Mouse (Mus musculus): Measurements from ENCODE around the gene Hoxb9. TPM values are rescaled to one million over a fixed set of nuclear protein-coding genes. Genes with fewer than 3 reads are reported as not detected.

Hoxb9 gene
- polyA plus RNA-seq, 1 experiment: not detected

DNA sequence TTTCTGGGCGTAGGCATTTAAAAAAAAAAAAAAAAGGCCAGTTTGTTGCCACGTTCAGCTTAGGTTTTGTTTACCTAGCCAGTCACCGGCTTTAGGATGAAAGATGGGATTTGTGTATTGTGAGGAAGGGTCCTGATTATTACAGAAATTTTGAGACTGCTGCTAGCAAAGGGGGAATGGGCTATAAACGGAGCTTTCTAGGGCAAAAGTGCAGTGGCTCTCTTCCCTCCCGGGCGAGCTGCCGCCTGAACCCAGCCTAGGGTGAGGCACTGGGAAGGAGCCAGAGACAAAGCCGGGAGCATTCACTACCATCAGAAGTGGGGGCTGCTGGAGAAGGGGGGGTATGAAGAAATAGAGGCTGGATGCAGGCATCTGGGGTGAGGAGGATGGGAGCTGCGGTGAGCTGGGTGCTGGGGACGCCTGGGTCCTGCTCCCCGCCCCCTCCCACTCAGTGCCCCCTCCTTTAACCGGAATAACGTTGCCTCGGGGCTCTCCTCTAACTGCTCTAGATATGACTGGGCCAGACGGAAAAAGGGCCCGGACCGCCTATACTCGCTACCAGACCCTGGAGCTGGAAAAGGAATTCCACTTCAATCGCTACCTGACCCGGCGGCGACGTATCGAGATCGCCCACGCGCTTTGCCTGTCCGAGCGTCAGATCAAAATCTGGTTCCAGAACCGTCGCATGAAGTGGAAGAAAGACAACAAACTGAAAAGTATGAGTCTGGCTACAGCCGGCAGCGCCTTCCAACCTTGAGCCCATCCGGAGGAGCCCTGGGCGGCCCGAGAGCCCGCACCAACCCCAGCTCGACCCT is 33.3 kb downstream of the Hoxb9 start:
- no peak overlapping the region for H3K27ac ChIP-seq (ENCODE audit: insufficient read depth, low read depth, low read length)
- no peak overlapping the region for H3K4me3 ChIP-seq (ENCODE audit: insufficient read depth, low read depth, low read length)
- 6% methylated on average over 38 of the region's 38 CpGs for WGBS
- no peaks in the 10 kb centered on the region for H3K4me1 ChIP-seq (ENCODE audit: control insufficient read depth, insufficient read depth, low read length)
- TF ChIP-seq CTCF (IDR thresholded peaks at IDR 0.05; ENCODE audit: insufficient read depth, low read depth, low read length): no peak

- WGBS: 71% methylated on average over 6 of the region's 6 CpGs
- H3K4me1 ChIP-seq (ENCODE audit: control insufficient read depth, insufficient read depth, low read length): no peaks in the 10 kb centered on the region
Measured at GRCm38 (mm10) chr11:96305505-96306182, 34.4 kb downstream of the Hoxb9 start.

GRCm38 (mm10) chr11:96306183-96306907 is 35.1 kb downstream of the Hoxb9 start:
- TF ChIP-seq POLR2A (IDR thresholded peaks at IDR 0.05; ENCODE audit: insufficient read depth, low read depth, low read length) (no peak), CTCF (IDR thresholded peaks at IDR 0.05; ENCODE audit: insufficient read depth, low read depth, low read length) (no peak)
- Histone ChIP-seq H3K4me3 (ENCODE audit: insufficient read depth, low read depth, low read length) (no peak overlapping the region), H3K27ac (ENCODE audit: insufficient read depth, low read depth, low read length) (no peak overlapping the region), H3K4me1 (ENCODE audit: control insufficient read depth, insufficient read depth, low read length) (no peaks in the 10 kb centered on the region)
- WGBS: 31% methylated on average over 7 of the region's 7 CpGs

More at GRCm38 (mm10) chr11:96305505-96306182, 34.4 kb downstream of the Hoxb9 start:
- TF ChIP-seq CTCF (IDR thresholded peaks at IDR 0.05; ENCODE audit: insufficient read depth, low read depth, low read length) (no peak), POLR2A (IDR thresholded peaks at IDR 0.05; ENCODE audit: insufficient read depth, low read depth, low read length) (no peak)
- H3K27ac ChIP-seq (ENCODE audit: insufficient read depth, low read depth, low read length): no peak overlapping the region
- no peak overlapping the region for H3K4me3 ChIP-seq (ENCODE audit: insufficient read depth, low read depth, low read length)

GRCm38 (mm10) chr11:96306908-96307269 is 35.6 kb downstream of the Hoxb9 start:
- 14% methylated on average over 13 of the region's 13 CpGs for WGBS
- H3K4me1 ChIP-seq (ENCODE audit: control insufficient read depth, insufficient read depth, low read length): no peaks in the 10 kb centered on the region
- no peak overlapping the region for H3K4me3 ChIP-seq (ENCODE audit: insufficient read depth, low read depth, low read length)
- TF ChIP-seq CTCF (IDR thresholded peaks at IDR 0.05; ENCODE audit: insufficient read depth, low read depth, low read length): no peak
- no peak for TF ChIP-seq POLR2A (IDR thresholded peaks at IDR 0.05; ENCODE audit: insufficient read depth, low read depth, low read length)
- no peak overlapping the region for H3K27ac ChIP-seq (ENCODE audit: insufficient read depth, low read depth, low read length)

GRCm38 (mm10) chr11:96308763-96309162 is 37.5 kb downstream of the Hoxb9 start:
- no peaks in the 10 kb centered on the region for H3K4me1 ChIP-seq (ENCODE audit: control insufficient read depth, insufficient read depth, low read length)
- no peak overlapping the region for H3K4me3 ChIP-seq (ENCODE audit: insufficient read depth, low read depth, low read length)
- H3K27ac ChIP-seq (ENCODE audit: insufficient read depth, low read depth, low read length): no peak overlapping the region
- WGBS: 13% methylated on average over 4 of the region's 4 CpGs
- TF ChIP-seq POLR2A (IDR thresholded peaks at IDR 0.05; ENCODE audit: insufficient read depth, low read depth, low read length) (no peak), CTCF (IDR thresholded peaks at IDR 0.05; ENCODE audit: insufficient read depth, low read depth, low read length) (no peak)

DNA sequence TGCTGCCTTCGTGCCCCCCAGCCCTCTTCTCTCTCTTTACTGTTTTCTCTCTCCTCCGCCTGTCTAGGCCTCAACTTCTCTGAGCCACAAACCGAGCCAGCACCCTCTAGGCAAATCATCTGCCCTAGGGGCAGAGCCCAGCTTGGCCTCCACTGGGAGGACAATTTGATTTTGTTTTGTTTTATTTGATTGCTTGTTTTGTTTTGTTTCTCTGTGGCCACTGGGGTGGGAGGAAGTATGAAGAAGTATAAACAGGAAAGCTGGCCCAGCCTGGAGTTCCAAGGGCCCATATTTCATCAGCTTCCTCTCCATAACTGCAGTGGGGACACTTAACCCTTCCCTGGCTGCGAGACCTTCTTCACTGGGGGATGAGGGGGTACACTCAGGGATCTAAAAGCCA is 38.0 kb downstream of the Hoxb9 start:
- Histone ChIP-seq H3K4me1 (ENCODE audit: control insufficient read depth, insufficient read depth, low read length) (no peaks in the 10 kb centered on the region), H3K27ac (ENCODE audit: insufficient read depth, low read depth, low read length) (no peak overlapping the region), H3K4me3 (ENCODE audit: insufficient read depth, low read depth, low read length) (no peak overlapping the region)
- WGBS: 12% methylated on average over 4 of the region's 4 CpGs
- TF ChIP-seq CTCF (IDR thresholded peaks at IDR 0.05; ENCODE audit: insufficient read depth, low read depth, low read length) (no peak), POLR2A (IDR thresholded peaks at IDR 0.05; ENCODE audit: insufficient read depth, low read depth, low read length) (no peak)

DNA sequence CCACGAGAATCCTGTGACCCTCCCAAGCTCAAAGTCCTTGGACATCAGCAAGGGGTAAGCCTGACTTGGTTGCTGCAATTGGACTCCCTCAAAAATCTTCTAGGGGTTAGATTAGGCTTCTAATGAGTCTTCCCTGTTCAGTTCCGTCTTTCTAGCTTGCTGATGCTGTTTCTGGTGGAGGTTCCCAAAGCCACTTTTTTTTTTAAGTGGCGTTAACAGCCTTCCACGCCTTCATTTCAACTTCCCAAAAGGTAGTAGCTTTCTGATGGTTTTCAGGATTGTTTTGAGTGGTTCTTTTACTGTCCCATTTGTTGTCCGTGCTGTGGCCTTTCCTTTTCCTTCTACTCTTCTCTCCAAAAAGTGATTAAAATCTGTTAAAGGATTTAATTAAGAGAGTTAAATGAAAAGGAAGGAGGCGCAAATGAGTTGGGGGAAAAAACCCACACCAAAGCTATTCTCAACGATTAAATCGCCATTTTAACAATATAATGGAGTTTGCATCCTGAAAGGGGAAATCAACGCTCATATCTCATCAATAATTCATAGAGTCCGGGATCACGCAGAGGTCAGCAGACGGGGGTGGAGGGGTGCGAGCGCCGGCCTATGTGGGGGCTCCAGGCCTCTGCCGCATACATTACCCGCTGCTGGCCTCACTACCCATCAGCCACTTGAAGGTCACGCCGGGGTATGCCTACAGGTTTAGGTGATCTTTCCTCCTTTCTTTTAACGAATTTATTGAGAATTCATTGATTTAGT is 39.1 kb downstream of the Hoxb9 start:
- H3K27ac ChIP-seq (ENCODE audit: insufficient read depth, low read depth, low read length): no peak overlapping the region

DNA sequence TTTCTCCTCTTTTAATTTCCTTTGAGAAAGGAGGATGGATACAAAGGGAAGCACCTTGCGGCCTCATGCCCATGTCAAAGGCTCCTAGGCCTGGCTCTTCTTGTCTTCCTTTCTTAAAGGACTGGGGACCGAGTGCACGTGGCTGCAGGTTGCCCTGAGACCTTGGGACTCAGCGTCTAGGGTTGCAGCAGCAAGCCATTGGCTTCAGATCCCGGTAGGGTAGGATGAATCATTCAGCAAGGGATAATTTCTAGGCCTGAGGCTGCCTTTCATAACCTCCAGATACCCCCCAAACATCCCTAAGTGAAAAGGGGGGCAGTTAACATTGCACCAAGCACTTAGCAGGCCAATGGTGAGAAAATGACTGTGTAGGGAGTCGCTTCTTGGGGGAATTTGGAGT is 39.8 kb downstream of the Hoxb9 start:
- 14% methylated on average over 6 of the region's 6 CpGs for WGBS
- Histone ChIP-seq H3K27ac (ENCODE audit: insufficient read depth, low read depth, low read length) (no peak overlapping the region), H3K4me1 (ENCODE audit: control insufficient read depth, insufficient read depth, low read length) (no peaks in the 10 kb centered on the region), H3K4me3 (ENCODE audit: insufficient read depth, low read depth, low read length) (no peak overlapping the region)
- TF ChIP-seq CTCF (IDR thresholded peaks at IDR 0.05; ENCODE audit: insufficient read depth, low read depth, low read length): no peak
- no peak for TF ChIP-seq POLR2A (IDR thresholded peaks at IDR 0.05; ENCODE audit: insufficient read depth, low read depth, low read length)

More for the DNA sequence above, 39.1 kb downstream of the Hoxb9 start:
- TF ChIP-seq CTCF (IDR thresholded peaks at IDR 0.05; ENCODE audit: insufficient read depth, low read depth, low read length): no peak
- TF ChIP-seq POLR2A (IDR thresholded peaks at IDR 0.05; ENCODE audit: insufficient read depth, low read depth, low read length): no peak
- 7% methylated on average over 20 of the region's 20 CpGs for WGBS
- H3K4me3 ChIP-seq (ENCODE audit: insufficient read depth, low read depth, low read length): no peak overlapping the region
- no peaks in the 10 kb centered on the region for H3K4me1 ChIP-seq (ENCODE audit: control insufficient read depth, insufficient read depth, low read length)
